Mouse (Mus musculus) liver, adult (tissue): ENCODE data around the gene Nans.
A peak's percentile ranks its signal among the peaks of the same experiment; 100 is the strongest.

Experiments
- GATA4 ChIP-seq: IDR thresholded peaks from 2 replicates; pipeline ENCODE4 v1.6.1; 2014; ENCODE audit warnings: mild to moderate bottlenecking, low read length; ENCODE audit not compliant: insufficient replicate concordance

Nans gene

DNA sequence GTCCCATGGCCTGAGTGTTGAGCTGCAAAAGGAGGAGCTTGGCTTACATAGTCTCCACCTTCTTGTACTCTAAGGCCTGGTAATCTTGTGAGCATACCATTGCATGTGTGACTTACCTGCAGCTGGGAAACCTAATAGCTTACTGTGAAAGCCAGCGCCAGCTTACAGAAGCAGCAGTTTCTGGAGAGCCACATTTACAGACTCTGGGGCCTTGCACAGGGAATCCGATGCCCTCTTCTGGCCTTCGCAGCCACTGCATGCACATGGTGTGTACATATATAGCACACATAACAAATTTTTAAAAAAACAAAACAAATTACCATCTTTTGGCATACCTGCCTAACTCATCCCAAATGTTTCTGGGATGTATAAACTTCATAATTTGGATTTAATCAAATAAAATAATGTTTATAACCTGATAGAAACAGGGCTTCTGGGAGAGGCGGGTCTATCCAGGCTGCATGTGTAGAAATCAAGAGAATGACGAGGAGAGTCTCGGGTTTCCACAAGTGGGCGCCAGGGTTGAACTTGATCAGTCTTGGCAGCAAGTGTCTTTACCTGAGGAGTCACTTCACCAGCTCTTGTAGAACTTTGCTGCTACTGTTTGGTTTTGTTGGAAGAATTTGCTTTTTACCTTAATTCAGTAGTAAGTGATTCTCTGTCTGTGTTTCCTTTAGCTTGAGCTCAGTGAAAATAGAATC lies 25.8 kb upstream of the Nans start:
- TF ChIP-seq GATA4, result no peak

GRCm38 (mm10) chr4:46465740-46466139 lies 23.3 kb upstream of the Nans start:
- TF ChIP-seq GATA4, result no peak

GRCm38 (mm10) chr4:46475101-46475500 lies 13.9 kb upstream of the Nans start:
- no peak for TF ChIP-seq GATA4

DNA sequence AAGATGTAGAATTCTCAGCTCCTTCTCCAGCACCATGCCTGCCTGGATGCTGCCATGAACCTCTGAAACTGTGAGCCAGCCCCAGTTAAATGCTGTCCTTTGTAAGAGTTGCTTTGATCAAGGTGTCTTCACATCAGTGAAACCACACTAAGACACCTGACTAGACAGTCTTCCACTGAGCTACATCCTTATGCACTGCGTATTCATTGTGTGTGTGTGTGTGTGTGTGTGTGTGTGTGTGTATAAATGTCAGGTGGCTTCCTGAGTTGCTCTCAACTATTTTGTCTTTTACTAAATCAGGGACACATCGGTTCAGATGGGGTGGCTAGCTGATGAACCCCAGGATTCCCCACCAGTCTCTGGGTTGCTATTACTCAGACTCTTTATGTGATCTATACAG lies 10.0 kb upstream of the Nans start:
- no peak for TF ChIP-seq GATA4

GRCm38 (mm10) chr4:46485696-46486417 lies 3.2 kb upstream of the Nans start:
- peak; percentile 45; the same call in 1 of the 2 replicates for TF ChIP-seq GATA4

- TF ChIP-seq GATA4, result no peak
Measured at GRCm38 (mm10) chr4:46487348-46487747, 1.7 kb upstream of the Nans start.

DNA sequence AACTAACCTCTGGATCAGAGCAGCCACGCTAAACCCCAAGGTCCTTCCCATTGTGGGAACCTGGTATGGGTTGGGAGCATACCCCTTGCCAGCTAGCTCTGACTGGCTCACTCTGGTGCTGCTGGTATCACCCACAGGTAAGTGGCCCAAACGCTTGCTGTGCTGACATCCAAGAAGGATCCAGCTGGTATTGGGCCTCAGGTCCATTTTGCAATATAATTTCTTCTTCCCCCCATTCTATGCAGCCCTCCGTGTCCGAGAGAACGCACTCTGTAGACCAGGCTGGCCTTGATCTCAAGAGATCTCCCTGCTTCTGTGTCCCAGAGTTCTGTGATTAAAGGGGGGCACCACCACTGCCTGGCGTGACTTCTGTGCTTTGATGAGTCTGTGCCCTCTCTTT lies 4.0 kb downstream of the Nans start:
- no peak for TF ChIP-seq GATA4

GRCm38 (mm10) chr4:46495543-46495942 lies 6.5 kb downstream of the Nans start:
- TF ChIP-seq GATA4, result no peak

- TF ChIP-seq GATA4, result no peak
Measured at GRCm38 (mm10) chr4:46497286-46497892, 8.3 kb downstream of the Nans start.

- TF ChIP-seq GATA4, result no peak
Measured at GRCm38 (mm10) chr4:46498511-46498910, 9.5 kb downstream of the Nans start.

DNA sequence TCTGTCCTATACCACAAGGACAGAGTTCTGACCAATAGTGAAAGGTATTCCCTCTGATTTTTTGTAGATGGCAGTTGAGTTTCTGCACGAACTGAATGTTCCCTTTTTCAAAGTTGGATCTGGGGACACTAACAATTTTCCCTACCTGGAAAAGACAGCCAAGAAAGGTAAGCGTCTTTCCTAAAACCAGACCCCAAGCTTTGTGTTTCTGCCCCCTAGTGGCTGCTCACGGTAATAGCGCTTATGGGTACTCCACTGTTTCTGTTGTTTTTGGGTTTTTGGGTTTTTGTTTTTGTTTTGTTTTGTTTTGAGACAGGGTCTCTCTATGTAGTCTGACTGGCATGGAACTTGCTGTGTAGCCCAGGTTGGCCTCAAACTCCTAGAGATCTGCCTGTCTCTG lies 9.9 kb downstream of the Nans start:
- TF ChIP-seq GATA4, result no peak

- TF ChIP-seq GATA4, result no peak
Measured at GRCm38 (mm10) chr4:46502606-46503502, 13.8 kb downstream of the Nans start.

DNA sequence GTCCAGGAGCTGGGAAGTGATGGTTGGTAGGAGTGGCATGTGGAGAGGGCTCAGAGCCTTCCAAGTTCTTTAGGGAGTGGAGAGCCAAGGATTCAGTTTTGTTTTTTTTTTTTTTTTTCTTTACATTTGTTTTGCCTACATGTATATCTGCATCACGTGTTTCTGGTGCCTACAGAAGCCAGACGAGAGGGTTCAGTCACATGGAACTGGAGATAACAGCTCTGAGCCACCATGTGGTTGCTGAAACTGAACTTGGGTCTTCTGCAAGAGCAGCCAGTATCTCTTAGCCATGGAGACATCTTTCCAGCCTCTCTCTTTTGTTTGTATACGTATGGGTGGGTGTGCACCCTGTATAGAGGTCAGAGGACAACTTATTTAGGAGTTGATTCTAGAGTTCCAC lies 14.8 kb downstream of the Nans start:
- no peak for TF ChIP-seq GATA4

DNA sequence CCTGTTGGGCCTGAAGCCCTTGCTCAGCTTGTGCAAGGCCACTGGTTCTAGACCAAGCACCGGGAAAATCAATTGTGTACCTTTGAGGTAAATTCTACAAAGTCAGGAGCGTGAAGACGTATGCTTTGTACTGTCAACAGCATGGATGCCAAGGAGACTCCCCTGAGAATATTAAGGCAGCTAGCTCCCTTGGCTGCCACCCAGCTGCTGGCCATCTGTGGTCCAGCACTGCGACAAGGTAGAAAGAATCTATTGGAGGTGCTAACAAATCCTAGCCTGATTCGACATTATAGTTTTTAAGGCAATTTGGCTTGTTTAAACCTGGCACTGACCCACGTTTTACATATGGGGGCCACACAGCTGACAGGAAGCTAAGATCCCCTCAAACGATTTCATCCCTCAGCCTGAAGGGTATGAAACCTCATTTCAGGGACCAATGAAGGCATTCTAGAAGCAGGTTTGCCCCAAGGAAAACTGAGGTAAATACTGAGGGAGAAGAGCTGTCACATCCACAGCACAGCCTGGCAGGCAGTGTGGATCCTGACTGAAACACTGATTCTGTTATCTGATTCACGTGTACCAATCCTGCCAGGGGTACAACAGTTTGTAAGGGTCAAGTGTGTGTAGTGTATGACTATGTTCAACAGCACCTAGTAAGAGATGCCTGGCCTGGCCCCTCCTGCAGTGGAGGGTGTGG lies 16.5 kb downstream of the Nans start:
- no peak for TF ChIP-seq GATA4

DNA sequence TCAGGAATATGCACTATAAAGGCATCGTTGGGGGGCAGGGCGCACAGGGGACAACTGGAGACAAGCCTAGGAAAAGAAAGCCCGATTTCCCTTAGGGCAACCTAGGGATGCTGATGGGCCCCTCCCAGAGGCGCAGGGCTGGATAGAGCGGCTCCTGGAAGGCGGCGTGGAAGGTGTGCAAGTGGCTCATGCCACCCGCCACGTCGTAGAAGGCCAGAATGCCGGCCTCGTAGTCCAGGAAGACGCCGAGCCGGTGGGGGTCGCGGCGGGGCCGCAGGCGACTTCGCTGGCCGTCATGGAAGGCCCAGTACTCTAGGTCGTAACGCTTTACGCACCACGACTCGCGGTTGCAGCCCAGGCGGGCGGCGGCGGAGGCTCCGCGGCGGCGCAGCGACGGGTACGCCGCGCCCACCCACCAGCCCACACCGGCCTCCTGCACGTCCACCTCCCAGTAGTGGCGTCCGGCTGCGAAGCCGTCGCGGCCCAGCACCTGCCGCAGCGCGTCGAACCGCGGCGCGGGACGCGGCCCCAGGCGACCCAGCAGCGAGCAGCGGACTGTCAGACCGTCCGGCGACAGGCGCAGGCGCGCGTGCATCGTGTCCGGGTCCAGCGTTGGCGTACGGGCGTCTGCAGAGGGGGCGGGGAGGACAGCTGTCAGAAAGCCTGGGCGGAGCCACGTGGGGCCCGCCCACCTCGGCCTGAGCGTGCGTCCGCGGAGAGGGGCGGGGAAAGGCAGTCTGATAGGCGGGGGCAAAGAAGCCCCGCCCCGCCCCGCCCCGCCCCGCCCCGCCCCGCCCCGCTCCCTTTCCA lies 18.0 kb downstream of the Nans start:
- no peak; the same call in 1 of the 2 replicates for TF ChIP-seq GATA4
